Mouse (Mus musculus) telencephalon, adult 2 months (tissue): ENCODE data around the gene Fibp.

Experiments
- DNase-seq: peaks from one replicate; pipeline ENCODE4 v3.0.0-alpha.2; 2011; ENCODE audit warnings: low read depth, low spot score

Gene Fibp

DNA sequence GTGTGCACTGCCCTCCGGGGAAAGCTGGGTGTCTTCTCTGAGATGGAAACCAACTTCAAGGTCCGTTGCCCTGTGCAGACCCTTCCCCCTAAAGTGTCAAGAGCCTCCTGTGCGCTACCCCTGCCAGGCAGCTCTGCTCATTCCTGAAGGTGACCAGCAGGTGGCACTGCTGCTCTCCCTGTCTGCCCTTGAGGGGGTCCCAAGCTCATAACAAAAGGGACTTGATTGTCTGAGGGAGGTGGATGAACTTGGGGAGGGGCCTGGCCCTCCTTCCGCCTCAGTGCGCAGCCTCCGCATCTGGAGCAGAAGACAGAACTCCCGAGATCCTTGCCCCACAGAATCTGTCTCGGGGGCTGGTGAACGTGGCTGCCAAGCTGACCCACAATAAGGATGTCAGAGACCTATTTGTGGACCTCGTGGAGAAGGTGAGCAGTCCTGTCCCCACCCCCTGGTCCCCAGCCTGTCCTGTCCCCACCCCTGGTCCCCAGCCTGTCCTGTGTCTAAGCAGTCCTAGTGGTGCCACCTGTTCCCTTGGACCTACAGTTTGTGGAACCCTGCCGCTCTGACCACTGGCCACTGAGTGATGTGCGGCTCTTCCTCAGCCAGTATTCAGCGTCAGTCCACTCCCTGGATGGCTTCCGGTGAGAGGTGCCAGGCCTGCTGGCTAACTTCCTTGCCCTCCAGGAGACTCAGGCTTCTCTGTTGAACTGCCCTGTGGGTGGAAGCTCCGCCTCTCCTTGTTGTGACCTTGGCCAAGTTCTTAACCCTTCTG is 3.6 kb downstream of the Fibp start:
- DNase-seq, result no peak

DNA sequence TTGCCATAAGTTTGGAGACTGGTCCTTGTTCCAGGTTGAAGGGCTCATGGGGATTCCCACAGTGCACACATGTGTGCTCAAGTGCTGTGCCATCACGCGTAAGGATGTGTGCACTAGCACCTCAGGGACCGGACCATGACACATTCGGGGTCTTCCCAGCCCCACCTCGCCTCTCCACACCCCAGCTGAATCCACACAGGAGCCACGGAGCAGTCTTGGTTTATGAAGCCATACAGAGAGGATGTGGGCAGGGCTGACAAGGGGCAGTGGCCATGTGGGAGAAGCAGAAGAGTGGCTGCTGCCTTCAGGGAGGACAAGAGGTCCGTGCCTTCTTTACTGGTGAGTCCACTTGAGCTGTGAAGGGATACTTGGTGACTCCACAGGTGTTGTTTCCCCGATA is 4.6 kb downstream of the Fibp start:
- no peak for DNase-seq

DNA sequence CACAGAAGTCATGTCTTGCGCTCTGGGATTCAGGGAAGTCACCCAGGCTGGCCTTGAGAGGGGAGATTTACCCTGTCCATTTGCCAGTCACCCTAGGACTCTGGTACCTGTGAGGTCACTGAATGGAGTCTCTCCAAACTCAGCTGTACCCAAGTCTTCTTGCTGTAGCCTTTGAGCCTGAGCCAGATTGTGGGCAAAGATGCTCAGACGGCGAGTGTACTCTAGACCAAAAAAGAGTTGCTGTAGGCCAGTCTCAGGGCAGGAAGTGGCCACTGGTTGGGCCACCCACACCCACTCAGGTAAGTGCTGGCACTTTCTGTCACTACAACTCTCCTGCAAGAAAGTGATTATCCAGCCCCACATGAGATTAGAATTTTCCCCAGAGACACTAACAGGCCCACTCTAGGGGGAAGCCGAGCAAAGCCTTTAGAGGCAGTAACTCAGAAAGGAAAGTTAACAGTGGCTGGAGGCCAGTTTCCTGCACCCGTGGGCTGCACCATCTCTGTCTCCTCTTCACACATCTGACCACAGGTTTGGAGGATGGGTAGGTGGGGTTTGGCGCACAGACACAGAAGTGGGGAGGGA is 6.6 kb downstream of the Fibp start:
- DNase-seq, result no peak

DNA sequence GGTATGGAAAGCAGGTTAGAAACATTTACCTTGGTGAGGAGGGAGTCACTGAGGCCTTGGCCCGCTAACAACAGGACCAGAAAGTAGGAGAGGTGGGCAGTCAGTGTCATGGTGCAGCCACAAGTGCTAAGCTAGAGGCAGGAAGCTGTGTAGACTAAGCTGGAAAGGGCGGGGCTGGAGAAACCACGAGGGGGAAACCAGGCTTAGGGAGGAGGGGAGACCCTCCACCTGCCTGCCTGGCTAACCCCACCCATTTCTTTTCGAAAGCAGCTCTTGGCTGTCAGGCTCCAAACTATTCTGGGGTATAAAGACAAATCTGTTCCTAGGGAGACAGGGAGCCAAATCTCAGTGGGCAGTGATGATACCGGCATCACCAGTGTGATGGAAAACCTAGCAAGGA is 8.0 kb downstream of the Fibp start, which contains the start of gene Ctsw:
Ctsw (minus strand) TSS at position 134 of the 400 bp plus-strand sequence.
- no peak for DNase-seq

DNA sequence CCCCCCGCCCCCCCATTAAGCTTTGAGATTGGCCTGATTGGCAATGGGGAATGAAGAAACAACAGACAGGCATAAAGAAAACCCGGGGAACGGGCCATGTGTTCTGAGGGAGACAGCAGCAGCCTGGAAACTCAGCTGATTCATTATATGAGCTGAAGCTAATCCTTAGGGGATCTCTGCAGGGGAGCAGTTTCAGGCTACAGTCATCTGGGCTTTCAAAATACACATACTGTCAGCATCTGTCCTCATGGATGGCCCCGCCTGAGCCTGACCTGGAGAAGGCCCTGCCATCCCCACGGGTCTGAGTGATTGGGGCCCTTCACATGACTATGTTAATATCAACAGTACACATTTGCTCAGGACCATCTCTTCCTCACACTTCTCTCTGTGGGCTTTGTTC is 11.4 kb downstream of the Fibp start:
- DNase-seq, result no peak

DNA sequence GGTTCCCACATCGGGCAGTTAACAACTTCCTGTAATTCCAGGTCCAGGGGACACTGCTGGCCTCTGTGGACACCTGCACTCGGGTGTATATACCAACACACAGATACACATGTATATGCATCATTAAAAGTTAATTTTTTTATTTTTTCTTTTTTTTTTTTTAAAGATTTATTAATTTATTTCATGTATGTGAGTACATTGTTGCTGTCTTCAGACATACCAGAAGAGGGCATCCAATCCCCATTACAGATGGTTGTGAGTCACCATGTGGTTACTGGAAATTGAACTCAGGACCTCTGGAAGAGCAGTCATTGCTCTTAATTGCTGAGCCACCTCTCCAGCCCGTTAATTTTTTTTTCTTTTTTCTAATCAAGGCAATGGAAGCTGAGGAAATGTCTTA is 12.4 kb downstream of the Fibp start:
- no peak for DNase-seq

DNA sequence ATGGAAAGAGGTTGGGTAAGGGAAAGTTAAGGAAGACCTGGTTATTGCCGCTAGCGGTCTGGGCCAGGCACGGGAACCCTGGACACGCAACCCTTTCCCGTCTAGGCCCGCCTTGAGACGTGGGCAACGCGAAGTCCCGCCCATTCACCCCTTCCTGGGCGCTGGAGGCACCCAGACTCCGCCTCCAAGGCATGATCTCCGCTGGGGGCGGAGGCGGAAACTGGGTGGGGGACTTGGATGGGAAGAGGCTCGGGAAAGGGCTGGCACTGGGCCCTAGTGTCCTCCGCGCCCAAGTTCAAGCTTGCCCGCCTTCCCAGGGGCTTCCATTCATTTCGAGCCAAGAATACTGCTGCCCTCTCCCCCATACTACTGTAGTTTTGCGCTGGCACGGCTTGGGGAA is 13.3 kb downstream of the Fibp start, which contains the start of gene Efemp2:
Efemp2 (plus strand) TSS at position 235 of the 400 bp plus-strand sequence.
- no peak for DNase-seq

DNA sequence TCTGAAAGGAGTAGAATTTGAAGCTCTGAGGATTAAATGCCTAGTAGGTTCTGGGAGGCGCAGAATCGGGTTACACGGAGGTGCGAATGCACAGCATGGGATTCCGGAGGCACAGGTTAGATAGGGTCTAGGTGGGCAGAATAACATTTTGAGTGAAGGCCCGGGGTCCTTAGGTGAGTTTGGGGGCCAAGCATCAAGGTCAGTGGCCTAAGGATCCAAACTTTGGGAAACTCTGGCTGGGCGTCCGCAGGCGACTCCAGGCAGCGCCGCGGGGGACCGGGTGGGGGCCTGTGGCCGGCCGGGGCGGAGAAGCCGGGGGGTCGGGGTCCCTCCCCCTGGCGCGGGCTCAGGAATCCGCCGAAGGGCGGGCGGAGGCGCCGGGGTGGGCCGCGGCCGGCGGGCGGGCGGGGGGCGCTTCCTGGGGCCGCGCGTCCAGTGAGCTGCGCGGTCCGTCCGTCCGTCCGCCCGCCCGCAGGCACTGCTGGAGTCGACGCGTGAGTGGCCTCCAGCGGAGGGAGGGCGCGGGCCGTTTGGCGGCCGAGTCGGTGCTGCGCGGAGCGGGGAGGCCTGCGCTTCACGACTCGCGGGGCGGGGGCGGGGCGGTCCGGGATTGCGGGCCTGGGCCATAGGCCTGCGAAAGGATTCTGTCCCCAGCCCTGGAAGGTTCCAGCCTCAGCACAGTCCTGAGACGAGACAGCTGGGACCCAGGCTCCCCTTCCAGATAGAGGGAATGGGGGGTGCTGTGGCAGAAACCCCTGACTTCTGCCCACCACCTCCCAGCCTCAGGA is 14.1 kb downstream of the Fibp start:
- no peak for DNase-seq

DNA sequence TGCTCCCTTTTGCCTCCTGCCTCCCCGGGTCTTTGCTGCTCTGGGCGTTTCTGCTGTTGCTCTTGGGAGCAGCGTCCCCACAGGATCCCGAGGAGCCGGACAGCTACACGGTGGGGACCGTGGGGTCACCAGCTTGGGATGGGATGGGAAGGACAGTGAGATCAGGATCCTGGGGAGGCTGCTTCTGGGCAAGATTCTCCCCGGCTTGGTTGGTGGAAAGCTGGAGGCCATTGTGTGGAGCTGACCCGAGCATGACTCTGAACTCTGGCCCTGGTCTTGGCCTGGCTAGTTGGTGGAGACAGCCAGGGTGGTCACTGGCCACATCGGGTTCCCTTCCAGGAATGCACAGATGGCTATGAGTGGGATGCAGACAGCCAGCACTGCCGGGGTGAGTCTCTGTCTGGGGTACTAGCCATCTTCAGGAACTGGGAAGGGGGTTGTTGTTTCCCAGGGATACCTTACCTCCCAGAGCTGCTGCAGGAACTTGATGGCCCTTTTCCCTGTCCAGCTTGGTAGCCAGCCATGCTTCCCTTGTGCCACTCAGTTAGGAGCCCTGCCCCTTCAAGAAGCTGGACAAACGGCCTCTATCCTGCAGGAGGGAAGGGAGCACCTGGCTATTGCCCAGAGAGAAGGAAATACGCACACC is 14.8 kb downstream of the Fibp start:
- DNase-seq, result no peak

DNA sequence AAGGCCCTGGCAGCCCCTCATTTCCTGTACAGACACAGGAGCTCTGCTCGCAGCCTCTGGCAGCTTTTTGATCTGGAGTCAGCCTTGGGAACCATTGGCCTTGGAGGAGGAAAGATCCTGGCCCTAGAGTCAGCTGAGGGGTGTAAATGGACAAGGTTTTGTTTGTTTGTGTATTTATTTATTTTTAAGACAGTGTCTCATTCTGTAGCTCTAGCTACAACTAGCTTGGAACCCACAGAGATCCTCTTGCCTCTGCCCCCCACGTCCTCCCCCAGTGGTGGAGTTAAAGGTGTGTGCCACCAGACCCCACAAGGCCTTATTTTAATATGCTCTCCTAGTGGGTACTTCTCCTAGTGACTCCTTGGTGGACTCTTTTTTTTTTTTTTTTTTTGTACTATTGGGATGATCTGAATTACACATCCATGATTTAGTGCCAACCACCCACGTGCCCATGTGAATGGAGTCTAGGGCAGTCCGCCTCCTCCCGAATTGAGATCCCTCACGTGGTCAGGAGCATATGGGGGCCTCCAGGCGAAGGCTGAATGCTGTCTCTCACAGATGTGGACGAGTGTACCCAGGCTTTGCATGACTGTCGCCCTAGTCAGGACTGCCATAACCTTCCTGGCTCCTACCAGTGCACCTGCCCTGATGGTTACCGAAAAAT is 16.7 kb downstream of the Fibp start:
- no peak for DNase-seq

DNA sequence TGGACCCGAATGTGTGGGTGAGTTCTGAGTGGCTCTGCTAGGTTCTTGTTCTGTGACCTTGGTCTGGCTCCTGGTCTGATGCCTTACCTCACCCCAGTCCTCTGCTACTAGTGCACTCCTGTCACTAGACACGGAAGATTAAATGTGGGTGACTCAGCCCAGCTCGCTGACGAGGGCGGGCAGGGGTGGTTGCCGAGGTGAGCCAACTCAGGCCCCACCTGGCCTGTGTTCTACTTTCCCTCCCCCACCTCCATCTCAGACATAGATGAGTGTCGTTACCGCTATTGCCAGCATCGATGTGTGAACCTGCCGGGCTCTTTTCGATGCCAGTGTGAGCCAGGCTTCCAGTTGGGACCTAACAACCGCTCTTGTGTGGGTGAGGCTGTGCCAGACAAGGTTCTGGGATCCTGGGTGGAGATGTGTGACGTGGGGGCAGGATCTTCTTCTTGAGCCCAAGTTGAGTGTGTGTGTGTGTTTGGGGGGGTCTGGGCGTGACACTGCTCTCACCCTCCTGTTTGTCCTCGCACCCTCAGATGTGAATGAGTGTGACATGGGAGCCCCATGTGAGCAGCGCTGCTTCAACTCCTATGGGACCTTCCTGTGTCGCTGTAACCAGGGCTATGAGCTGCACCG is 17.4 kb downstream of the Fibp start:
- DNase-seq, result no peak

DNA sequence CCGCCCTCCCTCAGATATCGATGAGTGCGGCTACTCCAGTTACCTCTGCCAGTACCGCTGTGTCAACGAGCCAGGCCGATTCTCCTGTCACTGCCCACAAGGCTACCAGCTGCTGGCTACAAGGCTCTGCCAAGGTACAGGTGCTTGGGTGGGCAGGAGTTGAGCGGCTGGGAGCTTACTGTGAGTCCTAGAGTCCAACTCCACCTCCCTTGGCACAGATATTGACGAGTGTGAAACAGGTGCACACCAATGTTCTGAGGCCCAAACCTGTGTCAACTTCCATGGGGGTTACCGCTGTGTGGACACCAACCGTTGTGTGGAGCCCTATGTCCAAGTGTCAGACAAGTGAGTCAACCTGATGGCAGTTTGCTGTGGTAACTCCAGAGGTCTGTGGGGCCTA is 19.6 kb downstream of the Fibp start:
- no peak for DNase-seq

DNA sequence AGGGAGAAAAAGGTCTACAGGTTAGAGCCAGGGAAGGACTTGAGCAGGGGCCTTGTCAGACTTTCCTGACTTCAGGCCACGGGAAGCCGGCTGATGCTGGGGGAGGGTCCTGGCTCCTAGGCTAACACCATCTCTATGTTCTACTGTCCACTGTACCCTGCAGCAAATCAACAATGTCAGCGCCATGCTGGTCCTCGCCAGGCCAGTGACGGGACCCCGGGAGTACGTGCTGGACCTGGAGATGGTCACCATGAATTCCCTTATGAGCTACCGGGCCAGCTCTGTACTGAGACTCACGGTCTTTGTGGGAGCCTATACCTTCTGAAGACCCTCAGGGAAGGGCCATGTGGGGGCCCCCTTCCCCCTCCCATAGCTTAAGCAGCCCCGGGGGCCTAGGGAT is 21.0 kb downstream of the Fibp start:
- DNase-seq, result no peak

DNA sequence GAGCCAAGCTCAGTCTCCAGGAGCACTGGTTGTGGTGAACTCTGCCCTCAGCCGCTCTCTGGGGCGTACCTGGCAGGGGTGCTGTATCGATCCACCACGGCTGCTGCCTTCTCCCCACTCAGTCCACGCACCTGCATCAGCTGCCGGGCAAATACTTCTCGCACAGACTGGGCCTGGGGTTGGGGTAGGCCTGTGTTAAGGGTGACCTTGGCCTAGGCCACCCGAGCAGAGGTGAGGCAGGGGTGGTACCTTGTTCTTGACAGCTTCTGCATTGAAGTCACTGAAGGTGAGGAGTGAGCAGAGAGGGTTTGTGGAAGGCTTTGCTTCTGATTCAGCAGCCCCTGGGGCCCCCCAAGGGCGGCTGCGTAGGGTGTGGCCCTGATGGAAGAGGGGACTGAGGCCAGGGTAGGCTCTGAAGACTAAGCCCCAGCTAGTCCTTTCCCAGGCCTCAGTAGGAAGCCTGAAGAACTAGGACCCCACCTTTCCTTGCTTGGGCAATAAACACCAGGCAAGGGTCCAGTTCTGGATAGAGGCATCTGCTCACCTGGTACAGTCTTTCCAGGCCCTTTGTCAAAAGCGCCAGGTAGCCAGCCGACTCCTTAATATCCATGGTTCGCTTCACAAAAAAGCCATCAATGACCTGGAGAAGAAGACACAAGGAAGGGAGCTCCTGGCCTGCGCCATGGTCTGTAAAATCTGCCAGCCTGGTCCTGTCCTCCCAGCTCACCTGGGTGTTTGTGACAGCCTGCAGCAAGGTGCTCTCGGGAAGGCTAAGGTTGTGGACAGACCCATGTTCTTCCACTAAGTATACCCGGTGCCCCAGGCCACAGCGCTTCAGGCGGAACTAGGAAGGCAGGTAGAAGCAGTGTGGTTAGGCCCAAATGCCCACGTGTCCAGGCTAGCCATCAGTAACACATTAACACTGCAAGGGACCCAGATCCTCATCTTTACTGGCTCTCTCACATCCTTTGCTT is 23.3 kb downstream of the Fibp start:
- no peak for DNase-seq

DNA sequence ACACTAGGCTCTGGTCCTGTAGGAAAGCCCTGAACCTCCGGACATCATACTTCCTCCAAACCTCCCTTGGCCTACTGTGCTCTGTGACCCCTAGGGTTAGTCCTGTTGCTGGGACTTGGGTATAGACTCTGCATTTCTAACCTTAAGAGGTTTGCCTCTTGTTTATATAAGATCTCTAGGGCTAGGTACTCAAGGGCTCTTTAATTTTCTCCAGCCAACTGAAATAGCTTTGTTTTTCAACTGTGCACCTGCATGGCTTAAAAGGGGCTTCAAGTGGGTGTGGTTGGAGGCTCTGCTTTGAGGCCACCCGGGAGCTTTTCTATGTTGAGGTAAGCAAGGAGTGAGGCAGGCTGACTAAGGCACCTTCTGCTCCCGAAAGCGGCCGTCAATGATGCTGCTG is 24.1 kb downstream of the Fibp start:
- DNase-seq, result no peak

DNA sequence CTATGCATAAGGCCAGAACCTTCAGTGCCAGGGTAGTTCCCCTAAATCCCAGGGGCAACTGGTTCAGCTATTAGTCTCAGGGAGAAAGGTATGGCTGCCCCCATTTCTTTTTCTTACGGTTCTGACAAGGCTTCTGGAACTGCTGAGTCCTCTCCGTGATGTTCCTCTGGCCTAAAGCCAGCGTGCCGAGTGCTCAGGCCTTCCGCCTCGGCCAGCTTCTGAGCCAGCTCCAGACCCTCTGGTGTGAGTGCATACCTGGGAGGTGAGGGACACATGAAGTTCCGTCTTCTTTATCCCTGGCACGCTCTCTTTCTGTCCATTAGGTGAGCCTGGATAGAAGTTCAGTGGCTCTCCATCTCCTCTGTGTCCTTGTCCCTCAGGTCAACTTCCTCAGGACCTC is 25.0 kb downstream of the Fibp start:
- DNase-seq, result no peak

DNA sequence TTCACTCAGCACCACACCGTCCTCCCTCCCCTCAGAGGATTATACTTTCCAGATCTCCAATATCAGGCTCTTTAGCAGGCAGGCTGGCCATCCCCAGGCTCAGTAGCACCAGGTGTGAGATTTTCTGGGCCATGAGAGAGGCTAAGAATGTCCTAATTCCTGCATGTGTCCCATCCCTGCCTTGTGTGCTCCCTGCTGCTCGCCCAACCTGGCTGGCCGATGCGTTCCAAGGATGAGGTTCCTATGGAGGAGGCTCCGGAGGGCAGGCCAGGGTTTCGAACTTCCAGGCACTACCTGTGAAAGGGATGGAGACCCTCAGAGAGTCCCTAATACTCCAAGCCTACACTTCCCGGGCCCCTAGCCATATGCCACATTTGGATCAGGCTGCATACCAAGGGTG is 25.4 kb downstream of the Fibp start:
- DNase-seq, result no peak

DNA sequence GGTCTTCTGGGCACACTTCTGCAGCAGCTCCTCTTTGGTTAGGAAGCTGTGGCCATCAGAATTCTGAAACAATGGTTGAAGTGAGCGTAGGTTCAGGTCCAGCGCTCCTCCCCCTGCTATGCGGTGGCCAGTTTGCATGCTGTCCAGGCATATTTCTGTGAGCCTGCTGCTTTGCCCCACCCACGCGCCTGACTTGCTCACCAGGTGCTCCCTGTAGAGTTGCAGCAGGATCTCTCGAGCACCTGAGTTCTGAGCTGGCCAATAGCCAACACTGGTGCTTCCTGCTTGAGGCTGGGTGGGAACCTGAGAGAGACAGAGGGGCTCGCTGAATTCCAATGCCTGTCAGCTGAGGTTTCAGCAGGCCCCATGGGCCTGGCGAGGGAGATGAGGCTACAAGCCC is 25.9 kb downstream of the Fibp start:
- no peak for DNase-seq

DNA sequence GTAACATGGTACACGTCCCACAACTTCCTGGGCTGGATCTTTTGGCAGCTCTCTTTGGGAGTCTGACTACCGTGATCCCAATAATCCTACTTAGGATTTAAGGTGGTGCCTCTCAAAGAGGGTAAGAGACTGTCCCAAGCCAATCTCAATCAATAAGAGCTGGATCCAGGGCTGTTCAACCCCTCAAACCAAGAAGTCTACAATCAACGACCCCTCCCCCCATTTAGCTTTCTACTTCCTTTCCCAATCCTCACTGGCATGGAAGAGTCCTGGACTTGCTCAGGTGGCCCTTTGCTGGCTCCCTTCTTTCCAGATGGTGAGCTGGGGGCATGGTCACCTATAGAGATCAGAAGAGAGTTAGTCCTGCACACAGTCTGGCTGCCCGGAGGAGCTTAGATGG is 26.4 kb downstream of the Fibp start:
- DNase-seq, result no peak
